Mouse (Mus musculus): ENCODE measurements around the gene C1qa.
A peak's percentile ranks its signal among the peaks of the same experiment; 100 is the strongest.

The C1qa gene

DNA sequence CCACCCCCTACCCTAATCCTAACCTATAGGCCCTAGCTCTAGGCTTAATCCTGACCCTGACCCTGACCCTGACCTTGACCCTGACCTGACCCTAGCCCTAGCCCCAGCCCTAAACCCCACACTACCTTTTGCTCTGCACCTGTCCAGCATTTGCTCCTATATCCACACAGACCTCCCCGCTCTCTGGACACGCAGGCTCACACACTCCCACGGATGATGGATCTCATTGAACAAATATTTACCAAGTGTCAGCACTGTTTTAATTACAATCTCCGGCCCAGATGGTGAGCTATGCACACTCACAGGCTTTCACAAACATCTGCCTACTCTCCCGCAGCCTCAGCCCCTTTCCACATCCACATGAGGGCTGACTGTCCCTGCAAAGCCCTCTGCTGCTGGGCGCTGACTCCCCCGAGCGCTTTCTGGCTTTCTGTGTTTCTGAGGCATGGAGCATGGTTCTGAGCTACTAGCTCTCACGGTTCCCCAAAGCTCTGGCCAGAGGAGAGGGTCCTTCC lies 462 bp downstream of the C1qa start:
- no peak for DNase-seq

DNA sequence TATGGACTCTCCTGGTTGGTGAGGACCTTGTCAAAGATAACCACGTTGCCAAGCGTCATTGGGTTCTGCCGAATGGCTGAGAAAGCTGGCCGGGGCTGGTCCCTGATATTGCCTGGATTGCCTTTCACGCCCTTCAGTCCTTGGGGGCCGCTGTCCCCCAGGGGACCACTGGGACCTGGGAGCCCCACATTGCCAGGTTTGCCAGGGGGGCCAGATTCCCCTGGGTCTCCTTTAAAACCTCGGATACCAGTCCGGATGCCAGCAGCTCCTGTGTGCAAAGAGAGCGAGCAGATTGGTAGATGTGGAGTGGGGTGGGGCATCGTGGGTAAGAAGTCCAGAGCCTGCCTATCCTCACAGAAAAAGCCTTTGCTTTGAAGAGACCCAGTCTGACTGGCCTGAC lies 2.1 kb downstream of the C1qa start:
- no peak for DNase-seq

DNA sequence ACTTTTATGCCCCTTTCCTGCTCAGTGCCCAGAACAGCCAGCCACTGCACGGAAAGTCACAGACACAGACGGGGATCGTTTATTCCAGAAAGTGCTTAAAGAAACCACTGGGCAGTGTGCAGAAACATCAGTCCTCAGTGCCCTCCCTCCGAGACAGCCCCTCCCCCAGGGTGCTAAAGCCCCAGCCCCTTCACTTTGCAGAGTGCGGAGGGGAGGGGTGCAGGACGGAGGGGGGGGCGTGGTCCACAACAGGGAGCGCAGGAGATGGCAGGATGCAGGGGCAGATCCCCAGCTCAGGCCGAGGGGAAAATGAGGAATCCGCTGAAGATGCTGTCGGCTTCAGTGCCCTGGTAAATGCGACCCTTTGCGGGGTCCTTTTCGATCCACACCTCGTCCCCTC lies 2.7 kb downstream of the C1qa start:
- no peak for DNase-seq

DNA sequence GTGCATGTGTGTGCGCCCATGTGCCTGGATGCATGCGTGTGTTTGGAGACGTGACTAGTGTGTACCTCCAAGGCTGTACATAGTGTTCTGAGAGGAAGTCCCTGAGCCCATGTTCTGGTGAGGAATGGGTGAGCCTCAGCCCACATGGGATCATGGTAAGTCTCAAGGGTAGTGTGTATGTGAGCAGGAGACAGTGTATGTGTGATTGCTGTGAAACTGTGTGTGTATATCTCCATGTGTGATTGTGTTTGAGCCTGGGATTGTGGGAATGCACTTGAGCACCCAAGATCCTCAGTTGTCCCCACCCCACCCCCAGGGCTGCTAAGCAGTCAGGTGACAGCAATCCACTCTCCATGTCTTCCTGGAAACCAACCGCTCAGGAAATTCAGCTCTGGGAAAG lies 3.8 kb downstream of the C1qa start:
- no peak for DNase-seq

DNA sequence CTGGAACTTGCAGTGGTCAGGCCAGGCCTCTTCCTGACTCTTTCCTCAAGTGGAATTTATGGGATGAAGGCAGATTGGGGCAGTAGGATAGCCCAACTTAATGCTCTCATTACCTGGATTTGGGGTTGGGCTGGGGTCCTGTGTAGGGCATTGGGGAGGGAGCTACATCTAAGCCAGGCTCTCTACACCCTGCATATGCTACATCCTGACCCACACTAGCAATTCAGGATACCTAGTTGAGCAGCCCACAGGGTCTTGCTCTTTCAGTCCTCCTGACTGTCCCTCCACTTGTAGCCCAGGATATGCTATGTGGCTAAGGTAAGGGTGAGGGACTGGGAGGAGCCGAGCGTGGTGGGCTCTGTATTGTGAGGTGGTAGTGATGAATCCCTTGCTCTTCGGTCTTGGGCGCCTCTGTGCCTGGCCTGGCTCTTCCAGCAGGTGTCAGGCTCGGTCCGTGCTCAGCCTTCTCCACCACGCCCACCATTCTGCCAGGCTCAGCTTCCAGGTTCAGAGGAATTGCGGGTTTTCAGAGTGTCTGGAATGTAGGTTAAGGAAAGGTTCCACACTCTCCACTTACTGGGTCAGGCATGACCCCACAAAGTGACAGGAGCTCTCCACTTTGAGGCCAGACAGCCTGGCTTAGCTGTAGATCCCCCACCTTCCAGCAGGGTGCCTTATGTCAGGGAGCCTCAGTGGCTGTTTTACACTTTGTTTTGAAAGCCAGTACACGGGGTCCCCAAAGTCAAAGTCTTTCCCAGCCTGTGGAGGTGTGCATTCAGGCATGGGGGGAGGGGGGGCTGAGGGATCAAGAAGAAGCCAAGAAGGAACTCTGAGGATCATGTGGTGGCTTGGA lies 4.7 kb downstream of the C1qa start:
- DNase-seq, result no peak

DNA sequence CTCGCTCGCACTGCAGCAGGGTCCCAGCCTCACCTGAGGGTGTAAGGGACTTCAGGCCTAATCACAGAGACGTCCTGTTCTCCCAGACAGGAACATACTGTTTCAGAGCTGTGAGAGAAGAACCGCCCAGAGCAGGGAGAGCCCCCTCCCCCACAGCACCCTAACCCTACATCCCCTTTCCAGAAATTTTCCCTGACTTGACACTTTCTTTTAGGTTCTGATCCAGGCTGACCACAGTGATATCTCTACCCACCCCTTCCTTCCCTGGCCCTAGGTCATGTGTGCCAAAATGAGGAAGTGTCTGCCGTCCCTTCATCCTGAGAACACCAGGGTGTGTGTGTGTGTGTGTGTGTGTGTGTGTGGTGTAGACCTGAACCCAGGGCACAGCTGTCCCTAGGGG lies 5.8 kb downstream of the C1qa start, which contains the start of gene C1qc:
TSS of gene C1qc (minus strand) at position 255 of the 400 bp plus-strand sequence.
- DNase-seq, result peak in 1 of 2 experiments; percentile 10

DNA sequence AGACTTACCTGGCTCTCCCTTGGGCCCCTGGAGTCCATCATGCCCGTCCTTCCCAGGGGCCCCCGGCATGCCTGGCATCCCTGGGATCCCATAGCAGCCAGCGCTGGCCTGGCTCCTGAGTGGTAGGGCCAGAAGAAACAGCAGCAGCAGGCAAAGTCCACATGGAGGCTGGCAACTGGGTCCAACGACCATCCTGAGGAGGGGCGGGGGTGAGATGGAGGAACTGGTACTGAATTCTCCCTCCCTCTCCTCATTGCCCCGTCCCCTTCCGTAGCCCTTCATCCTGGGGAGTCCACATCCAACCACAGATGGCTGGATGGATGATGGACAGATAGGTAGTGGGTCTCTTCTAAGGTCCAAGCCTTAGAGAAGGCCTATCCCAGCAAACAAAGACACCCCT lies 6.2 kb downstream of the C1qa start:
- no peak for DNase-seq

DNA sequence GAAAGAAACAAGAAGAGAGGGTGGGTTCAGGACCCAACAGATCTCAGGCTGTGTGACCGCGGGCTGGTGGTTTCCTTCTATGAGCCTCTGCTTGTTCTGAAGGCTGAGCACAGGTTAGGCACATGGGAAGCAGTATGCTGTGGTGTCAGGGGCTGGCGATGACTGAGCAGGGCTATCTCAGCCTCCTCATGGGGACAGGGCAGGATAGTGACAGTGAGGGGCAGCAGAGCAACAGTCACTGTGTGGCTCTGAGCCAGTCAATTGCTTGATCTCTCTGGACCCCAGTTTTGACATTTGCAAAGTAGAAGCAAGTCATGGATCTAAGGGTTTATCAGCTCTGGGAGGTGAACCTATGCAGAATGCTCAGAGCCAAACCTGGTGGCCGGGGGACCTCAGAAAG lies 7.5 kb downstream of the C1qa start:
- no peak for DNase-seq

DNA sequence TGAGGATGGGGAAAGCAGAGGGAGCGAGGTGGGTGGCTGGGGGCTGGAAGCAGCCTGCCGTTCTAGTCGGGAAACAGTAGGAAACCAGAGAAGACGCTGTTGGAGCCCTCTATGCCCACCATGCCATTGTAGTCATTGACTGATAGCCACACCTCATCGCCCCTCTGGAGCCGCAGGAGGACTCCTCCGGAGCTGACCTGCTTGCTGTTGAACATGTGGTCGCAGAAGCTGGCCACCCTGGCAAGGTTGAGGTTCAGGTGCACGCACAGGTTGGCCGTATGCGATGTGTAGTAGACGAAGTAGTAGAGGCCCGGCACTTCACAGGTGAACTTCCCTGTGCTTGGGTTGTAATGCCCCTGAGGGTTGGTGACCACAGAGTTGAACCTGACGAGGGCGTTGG lies 8.6 kb downstream of the C1qa start:
- DNase-seq, result no peak

DNA sequence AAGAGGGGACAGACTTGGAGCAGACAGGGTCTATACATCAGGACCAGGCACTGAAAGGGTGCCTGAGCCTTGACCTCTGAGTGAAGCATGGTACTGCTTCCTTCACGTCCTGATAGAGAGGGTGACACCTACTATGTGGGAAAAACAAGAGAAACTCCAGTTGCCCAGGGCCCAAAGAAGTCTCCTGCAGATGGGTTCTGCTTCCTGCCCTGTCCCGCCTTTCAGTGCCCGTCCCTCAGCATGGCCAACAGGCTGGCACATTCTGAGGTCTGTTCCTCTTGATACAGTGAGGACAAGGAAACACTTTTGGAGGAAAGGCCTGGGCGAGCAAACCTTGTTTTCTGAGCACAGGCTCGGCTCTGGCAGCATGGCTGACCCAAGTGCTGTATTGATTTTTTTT lies 10.9 kb downstream of the C1qa start:
- no peak for DNase-seq

DNA sequence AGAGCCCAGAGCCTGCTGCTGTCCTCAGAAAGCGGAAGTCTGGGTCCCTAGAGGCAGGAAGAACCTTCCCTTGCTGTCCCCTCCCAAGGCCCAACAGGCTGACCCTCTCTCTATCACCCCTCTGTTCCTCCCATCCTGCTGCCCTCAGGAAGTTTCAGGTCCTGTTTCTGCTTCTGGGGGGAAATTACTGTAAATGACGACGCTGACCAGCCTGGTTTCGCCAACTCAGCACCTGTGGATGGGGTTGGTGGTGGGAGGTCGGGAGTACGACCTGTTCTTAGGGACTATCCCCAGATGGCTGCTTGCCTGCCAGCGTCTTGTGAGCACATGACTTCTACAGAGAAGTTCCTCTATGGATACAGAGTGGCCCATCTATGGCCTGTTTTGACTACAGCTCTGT lies 12.5 kb downstream of the C1qa start, which contains the start of gene C1qb:
TSS of gene C1qb (minus strand) at position 87 of the 400 bp plus-strand sequence.
- no peak for DNase-seq

DNA sequence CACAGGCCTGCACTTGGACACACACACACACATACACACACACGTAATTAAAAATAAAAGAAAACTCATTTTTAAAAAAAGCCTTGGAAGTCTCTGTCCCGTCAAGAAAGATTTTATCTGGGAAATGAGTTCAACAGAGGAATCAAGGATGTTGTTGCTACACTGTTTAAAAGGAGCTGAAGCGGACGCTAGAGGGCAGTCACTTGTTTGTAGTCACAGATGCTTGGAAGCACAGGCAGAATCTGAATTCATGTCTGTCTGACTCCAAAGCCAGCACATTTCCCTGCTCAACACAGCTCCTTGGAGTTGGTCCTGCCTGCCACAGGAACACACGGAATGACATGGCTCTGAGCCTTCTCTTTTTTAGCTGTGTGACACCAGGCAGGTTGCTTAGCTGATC lies 20.0 kb downstream of the C1qa start:
- no peak for DNase-seq

DNA sequence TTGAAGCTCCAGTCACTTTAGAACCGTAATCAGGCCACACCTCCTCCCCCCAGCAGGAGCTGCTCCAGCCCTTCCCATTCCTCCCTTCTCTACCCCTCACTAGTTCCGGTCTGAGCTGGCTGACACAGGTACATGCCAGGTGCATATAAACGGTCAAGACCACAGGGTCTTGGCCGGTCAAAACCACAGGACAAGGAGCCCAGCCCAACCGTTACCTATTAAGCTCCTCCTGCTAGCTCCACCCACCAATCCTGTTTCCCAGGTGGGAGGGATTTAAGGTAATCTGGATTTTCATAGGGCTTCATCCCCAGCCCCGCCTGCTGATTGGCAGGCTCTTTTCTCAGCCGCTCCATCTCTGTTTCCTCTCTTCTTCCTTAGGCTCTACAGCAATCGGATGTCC lies 20.4 kb downstream of the C1qa start:
- no peak for DNase-seq

DNA sequence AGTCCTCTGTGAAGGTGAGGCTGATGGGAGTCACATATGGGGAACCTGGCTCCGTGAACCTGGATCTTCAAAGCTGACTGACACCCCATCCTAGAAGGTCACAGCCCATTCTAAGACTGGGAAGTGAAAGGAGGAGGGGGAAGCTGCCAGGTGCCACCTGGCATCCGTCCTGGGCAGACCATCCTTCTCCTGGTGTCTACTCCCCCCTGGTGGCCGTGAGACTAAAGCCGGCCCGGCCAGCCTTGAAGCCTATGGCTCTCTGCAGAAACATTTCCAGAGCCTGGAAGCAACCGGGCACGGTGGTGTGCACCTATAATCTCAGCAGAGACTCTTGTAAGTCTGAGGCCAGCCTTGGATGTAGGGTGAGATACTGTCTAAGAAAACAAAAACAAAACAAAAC lies 21.6 kb downstream of the C1qa start:
- DNase-seq, result no peak

DNA sequence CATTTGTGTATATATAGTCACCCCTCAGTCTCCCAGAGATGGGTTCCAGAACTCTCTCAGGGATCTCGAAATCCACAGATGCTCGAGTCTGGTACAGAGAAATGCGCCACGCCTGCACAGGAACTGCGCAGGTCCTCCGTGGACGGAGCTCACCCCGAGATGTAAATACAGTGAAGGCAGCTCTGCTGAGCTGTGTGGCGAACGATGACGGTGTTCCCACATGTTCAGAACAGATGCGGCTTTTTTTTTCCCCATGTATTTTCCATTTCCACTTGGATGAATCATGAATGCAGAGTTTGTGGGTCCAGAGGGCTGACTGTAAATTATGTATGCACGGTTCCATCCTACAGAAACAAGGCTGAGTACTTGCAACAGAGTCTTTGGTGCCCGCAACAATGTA lies 23.6 kb downstream of the C1qa start:
- DNase-seq, result no peak

DNA sequence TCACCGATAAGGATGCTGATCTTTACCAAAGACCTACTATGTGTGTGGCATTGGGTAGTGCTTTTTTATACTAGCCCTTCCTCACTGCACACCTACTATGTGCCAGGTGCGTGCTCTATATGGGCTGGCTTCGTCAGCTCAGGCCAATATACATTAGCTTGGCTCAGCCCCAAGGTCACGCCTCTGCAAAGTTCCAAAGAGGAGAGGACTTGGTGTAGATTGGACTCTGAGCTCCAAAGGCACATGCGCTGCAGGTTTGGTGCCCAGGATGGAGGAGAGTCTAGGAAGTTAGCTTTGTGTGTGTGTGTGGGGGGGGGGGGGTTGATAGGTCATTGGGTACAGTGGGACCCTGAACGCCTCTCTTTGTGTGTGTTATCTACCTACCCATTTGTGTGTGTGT lies 30.2 kb downstream of the C1qa start:
- DNase-seq, result no peak

DNA sequence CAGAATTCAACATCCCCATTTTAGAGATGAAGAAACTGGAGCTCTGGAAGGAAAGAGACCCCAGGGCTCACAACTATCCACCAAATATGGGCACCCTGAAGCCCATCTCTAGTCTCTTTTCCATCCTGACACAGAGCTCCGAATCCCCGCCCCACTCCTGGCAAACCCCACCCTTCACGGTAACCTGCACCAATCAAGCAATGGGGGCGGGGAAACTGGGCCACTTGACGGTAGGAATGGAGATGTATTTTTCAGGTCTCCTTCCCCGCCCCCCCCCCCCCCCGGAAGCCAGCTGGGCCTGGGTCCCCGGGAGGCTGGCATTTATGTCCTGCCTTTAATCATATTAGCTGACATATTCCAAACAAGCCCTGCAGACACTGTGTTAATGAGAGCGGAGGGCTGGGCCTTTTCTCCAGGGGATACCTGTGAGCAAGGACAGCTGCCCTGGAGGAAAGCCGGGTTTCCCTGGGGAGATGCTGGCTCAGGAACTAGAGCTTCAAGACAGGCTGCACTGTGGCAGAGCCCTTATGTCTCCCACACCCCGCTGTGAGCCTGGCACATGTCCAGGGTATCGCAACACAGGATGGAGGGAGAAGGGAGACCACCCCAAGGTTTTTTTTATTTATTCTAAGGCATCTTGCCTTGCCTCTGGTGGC lies 30.8 kb downstream of the C1qa start:
- DNase-seq, result no peak

DNA sequence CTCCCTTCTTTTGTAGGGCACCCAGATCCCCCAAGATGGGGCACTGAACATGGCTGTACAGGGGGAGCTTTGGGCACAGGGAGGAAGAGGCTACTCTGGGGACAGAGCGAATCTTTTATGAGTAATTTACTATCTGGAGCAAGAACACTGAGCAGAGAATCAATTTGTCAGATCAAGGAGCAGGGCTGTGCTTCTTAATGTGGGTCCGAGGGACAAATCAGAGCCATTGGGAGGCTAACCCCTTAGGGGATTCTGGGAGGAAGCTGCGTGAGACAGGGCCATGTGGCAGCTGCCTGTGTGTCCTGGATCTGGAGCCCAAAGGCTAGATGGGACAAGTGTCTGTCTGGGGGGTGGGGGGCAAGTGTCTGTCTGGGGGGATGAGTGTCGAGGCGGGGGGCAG lies 33.1 kb downstream of the C1qa start:
- no peak for DNase-seq

DNA sequence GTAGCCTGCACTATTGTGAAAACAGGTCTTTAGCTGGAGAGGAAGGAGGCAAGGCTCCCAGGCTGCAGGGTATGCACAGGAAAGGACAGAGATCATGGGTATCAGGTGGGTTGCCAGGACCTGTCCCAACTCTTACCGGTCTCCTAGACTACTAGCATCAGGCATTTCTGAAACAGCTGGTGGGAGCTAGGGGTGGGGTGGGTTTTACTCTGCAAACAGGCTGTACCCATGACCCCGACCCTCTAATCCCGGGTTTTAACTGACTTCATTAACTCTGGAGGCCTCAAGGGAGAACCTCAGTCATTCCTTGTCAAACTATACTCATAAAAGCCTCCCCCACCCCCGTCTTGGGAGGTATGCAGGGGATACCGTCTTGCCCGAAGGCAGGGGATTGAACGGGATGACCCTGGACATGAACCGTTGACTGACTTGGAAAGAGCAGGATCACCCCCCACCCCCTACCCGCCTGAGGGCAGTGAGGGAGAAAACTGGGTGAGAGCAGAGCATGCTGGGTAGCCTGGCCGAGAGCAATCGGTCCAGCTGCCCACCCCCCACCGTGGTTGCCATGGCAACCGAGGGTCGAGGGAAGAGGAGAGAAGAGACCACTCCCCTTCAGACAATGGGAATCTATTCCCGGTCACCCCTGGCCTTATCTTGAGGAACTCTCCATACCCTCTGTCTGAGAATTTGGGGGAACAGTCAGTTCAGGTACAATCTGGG lies 33.7 kb downstream of the C1qa start:
- DNase-seq, result no peak

DNA sequence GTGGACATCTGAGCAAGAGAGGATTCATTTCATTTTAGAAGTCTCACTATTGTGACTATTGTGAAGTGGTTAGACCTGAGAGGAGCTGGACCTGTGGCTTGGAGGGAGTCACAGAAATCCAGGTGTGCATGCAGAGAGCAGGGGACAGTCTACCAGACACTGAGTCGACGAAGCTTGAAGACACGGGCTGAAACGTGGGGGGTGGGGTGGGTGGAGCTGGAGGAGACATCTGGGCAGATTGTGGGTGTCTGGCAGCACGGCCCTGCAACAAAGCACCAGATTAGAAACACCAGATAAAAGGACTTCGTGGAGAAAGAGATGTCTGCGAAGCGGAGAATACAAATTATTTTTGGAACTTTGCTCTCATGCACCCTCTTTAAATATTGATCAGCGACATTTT lies 35.1 kb downstream of the C1qa start:
- DNase-seq, result no peak

DNA sequence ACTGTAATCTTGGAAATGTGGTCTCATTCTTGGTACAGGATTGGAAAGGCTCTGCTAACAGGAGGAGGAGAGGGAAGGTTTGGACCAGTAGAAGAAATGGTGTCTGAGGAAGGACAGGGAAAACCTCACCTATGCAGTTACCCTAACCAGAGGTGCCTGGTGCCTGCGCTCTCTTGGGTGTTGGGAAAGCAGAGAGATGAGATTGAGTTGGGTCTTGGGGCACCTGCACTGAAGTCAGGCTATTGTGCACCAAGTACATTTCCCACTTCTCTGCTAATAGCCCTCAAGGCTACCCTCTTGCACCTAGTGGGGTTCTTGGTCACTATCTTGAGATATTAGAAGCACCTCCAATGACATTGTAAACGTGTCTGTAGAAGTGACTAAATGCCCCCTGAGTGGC lies 36.2 kb downstream of the C1qa start:
- no peak for DNase-seq

DNA sequence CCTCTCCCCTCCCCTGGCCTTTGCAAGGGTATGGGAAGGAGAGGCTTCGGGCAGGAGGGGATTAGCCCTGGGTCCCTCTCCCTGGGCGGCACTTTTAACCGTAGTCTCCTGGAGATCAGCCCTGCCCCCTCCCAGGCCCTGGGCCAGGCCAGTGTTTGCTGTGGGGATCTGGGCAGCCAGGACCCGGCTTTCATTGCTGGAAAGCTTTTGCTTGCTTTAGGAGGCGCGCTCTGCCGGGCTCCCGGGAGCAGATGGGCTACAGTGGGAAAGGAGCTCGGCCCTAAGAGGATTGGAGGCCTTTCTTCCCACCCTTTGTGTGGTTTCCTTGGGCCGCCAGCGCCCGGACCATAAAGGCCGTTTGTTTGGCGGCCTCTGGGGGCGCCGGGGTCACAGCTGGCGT lies 36.8 kb downstream of the C1qa start:
- DNase-seq, result no peak

DNA sequence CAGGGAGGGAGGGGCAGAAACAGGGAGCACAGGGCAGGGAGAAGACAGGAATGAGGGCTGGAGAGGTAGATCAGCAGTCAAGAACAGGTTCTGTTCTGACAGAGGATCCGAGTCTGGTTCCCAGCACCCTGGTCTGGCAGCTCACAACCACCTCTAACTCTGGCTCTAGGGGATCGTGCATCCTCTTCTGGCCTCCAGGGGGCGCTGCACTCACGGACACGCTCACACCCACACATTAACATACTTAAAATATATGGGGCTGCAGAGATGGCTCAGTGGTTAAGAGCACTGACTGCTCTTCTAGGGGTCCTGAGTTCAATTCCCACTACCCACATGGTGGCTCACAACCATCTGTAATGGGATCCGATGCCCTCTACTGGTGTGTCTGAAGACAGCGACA lies 38.6 kb downstream of the C1qa start:
- DNase-seq, result no peak

DNA sequence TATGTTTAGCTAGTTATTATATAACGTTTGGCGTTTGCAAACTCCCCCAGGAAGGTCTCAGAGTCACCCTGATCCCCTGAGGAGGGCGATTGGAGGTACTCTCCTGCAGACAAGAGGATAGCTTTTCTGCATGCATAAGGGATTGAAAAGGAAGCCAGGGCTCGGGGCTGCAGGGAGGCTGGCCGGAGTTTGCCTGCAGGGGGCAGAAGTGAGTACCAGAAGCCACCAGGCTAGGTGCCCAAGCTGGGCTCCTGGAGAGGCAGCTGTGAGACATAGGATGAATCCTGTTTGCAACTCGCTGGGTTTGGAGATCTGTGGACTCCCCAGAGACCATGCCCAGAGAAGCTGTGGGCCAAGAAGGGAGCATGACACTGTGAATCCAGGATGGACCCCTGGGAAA lies 43.5 kb downstream of the C1qa start:
- DNase-seq, result no peak
